Mouse (Mus musculus) ES-E14 (cell line): Measurements from ENCODE around the gene Jchain. TPM values are rescaled to one million over a fixed set of nuclear protein-coding genes. Genes with fewer than 3 reads are reported as not detected.
A peak's percentile ranks its signal among the peaks of the same experiment; 100 is the strongest.
"Not testable (repeated sequence)": the region's sequence is repeated elsewhere in the genome, so short reads cannot be mapped to it uniquely, and the experiment has no call there.

Experiments used
- DNase-seq: peaks from one replicate; pipeline ENCODE4 v3.0.0-alpha.2; 2013; ENCODE audit warnings: low read depth, low spot score
- H3K27ac ChIP-seq: 2 replicates; pipeline ENCODE4 v1.5.1; 2012; ENCODE audit warnings: low read depth, mild to moderate bottlenecking, low read length, moderate library complexity, mixed read lengths; ENCODE audit not compliant: poor library complexity, insufficient read depth, severe bottlenecking
- H3K36me3 ChIP-seq: 2 replicates; pipeline ENCODE4 v1.6.1; 2012; ENCODE audit warnings: mild to moderate bottlenecking, low read length, moderate library complexity, mixed read lengths; ENCODE audit not compliant: control insufficient read depth, poor library complexity, insufficient read depth, severe bottlenecking
- H3K4me1 ChIP-seq, 2 experiments: fragments of 150-350 bp in 1 of 2; sonication (generic) in 1 of 2; 2 replicates each; pipeline ENCODE4 v1.6.1; 2012; ENCODE audit warnings: low read length in 2 of 2, mild to moderate bottlenecking in 1 of 2, mixed read lengths in 1 of 2; ENCODE audit not compliant: control insufficient read depth in 2 of 2, insufficient read depth in 2 of 2, poor library complexity in 1 of 2
- H3K4me3 ChIP-seq, 2 experiments: fragments of 150-350 bp in 1 of 2; sonication (generic) in 1 of 2; 2 replicates each; pipeline ENCODE4 v1.5.1; 2012; ENCODE audit warnings: low read length in 2 of 2, low read depth in 1 of 2, mild to moderate bottlenecking in 1 of 2, mixed read lengths in 1 of 2; ENCODE audit not compliant: insufficient read depth in 1 of 2, poor library complexity in 1 of 2, severe bottlenecking in 1 of 2
- H3K9ac ChIP-seq: 2 replicates; pipeline ENCODE4 v1.6.1; 2012; ENCODE audit warnings: low read depth, mild to moderate bottlenecking, low read length, mixed read lengths; ENCODE audit not compliant: poor library complexity, insufficient read depth, severe bottlenecking
- H3K9me3 ChIP-seq: fragments of 150-350 bp; sonication (generic); 2 replicates; pipeline ENCODE4 v1.6.1; 2012; ENCODE audit warnings: low read depth, mild to moderate bottlenecking, low read length; ENCODE audit not compliant: control insufficient read depth, insufficient read depth
- CHD2 ChIP-seq: IDR thresholded peaks from 2 replicates; pipeline ENCODE4 v1.6.1; 2014; ENCODE audit warnings: mild to moderate bottlenecking, low read depth, low read length, inconsistent platforms
- HCFC1 ChIP-seq: IDR thresholded peaks from 2 replicates; pipeline ENCODE4 v1.6.1; 2012; ENCODE audit warnings: low read length, inconsistent platforms, borderline replicate concordance; ENCODE audit not compliant: insufficient read depth
- MAFK ChIP-seq: IDR thresholded peaks from 2 replicates; pipeline ENCODE4 v1.6.1; 2014; ENCODE audit warnings: mild to moderate bottlenecking, low read depth, low read length, inconsistent platforms; ENCODE audit not compliant: insufficient read depth
- ZC3H11A ChIP-seq: IDR thresholded peaks from 2 replicates; pipeline ENCODE4 v1.6.1; 2012; ENCODE audit warnings: low read depth, mild to moderate bottlenecking, inconsistent platforms, low read length, borderline replicate concordance
- ZNF384 ChIP-seq: IDR thresholded peaks from 2 replicates; pipeline ENCODE4 v1.6.1; 2012; ENCODE audit warnings: low read depth, low read length, inconsistent platforms
- in situ Hi-C, 2 experiments: fragments of 600-800 bp; cut with MboI; formaldehyde crosslinking; loops; one replicate each; pipeline ENCODE4 v1.15.1; 2025; ENCODE audit warnings: low sequenced_read_pairs in 2 of 2, inconsistent platforms in 1 of 2; ENCODE audit not compliant: unreplicated experiment in 2 of 2
- total RNA-seq: library from RNA; depleted of rRNA; stranded (reverse); fragments of 300-350 nt; gene quantifications from 2 replicates; pipeline ENCODE4 v1.2.3, GENCODE M21; 2012

Gene Jchain
- total RNA-seq, 1 experiment = 2.2 TPM

- peaks cover 8% of the 10 kb centered on the region for H3K36me3 ChIP-seq
- H3K27ac ChIP-seq = no peak overlapping the region
- in situ Hi-C loops = no loop called here
- no peak for DNase-seq
- H3K4me1 ChIP-seq = peaks cover 0 to 4% of the 10 kb centered on the region in 2 experiments
- H3K4me3 ChIP-seq = no peak overlapping the region
- TF ChIP-seq CHD2 (no peak), HCFC1 (no peak), MAFK (no peak)
- no peak overlapping the region for H3K9ac ChIP-seq
- H3K9me3 ChIP-seq = no peaks in the 10 kb centered on the region
These were observed 31.3 kb upstream of the Jchain start for GRCm38 (mm10) chr5:88558991-88559390.

GRCm38 (mm10) chr5:88554086-88554886 is 26.6 kb upstream of the Jchain start, which contains the start of gene Utp3:
Gene Utp3 (plus strand): TSS chr5:88554462.
- DNase-seq = peak; percentile 100
- H3K9me3 ChIP-seq = no peaks in the 10 kb centered on the region
- TF ChIP-seq MAFK (no peak), CHD2 (peak; percentile 87), ZC3H11A (no peak), HCFC1 (peak; percentile 92), ZNF384 (no peak)
- H3K27ac ChIP-seq = peak within 1 kb of the TSS; percentile 75
- peak within 1 kb of the TSS; percentile 83 to 87 for H3K4me3 ChIP-seq
- H3K9ac ChIP-seq = peak within 1 kb of the TSS; percentile 99
- H3K36me3 ChIP-seq = peaks cover 8% of the 10 kb centered on the region
- in situ Hi-C loops = no loop called here
- H3K4me1 ChIP-seq = no peaks in the 10 kb centered on the region; a peak in 2 of 4 replicates

- no peaks in the 10 kb centered on the region for H3K9me3 ChIP-seq
- H3K4me1 ChIP-seq = no peaks in the 10 kb centered on the region; a peak in 2 of 4 replicates
- TF ChIP-seq ZNF384 (no peak), HCFC1 (no peak), CHD2 (no peak), ZC3H11A (no peak), MAFK (no peak)
- in situ Hi-C loops = no loop called here
- H3K9ac ChIP-seq = peak overlapping the region; percentile 92
- peak overlapping the region; percentile 75 to 80 for H3K4me3 ChIP-seq
- no peak for DNase-seq
- H3K36me3 ChIP-seq = peaks cover 8% of the 10 kb centered on the region
- H3K27ac ChIP-seq = peak overlapping the region; percentile 75
These were observed 25.8 kb upstream of the Jchain start for GRCm38 (mm10) chr5:88553271-88554085.

- Histone ChIP-seq H3K9ac (peak overlapping the region; percentile 66), H3K9me3 (no peaks in the 10 kb centered on the region)
These were observed 17.8 kb upstream of the Jchain start for GRCm38 (mm10) chr5:88545536-88545935.

GRCm38 (mm10) chr5:88544411-88544810 is 16.7 kb upstream of the Jchain start:
- in situ Hi-C loops, DNase-seq, H3K9ac ChIP-seq, H3K36me3 ChIP-seq, H3K27ac ChIP-seq, H3K9me3 ChIP-seq, H3K4me1 ChIP-seq, H3K4me3 ChIP-seq: not testable (repeated sequence)

More at GRCm38 (mm10) chr5:88545536-88545935, 17.8 kb upstream of the Jchain start:
- Histone ChIP-seq H3K4me3 (peak overlapping the region; percentile 57 to 63), H3K4me1 (no peaks in the 10 kb centered on the region), H3K36me3 (no peaks in the 10 kb centered on the region), H3K27ac (no peak overlapping the region)
- TF ChIP-seq HCFC1 (no peak), MAFK (no peak), ZNF384 (no peak)
- DNase-seq = no peak
- in situ Hi-C loops = no loop called here
